In the genomic region with DNA sequence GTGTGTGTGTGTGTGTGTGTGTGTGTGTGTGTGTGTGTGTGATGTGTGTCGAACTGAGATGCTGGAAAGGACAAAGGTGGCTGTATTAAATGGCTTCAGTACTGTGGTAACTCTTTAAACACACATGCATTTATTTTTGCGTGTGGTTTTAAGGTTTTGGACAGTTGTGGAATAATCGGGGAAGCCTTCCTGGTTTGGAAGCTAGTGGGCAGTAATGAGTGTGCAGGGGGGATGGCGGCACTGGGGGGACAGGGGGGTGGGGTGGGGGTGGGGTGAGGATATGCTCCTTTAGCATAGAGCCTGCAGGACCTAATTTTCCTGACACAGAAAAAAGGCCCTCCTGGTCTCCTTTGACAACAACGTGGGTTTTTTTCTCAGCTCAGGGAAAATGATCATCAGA, we compare ENCODE assay signal across 8 mouse cellular contexts. TPM values are rescaled to one million over a fixed set of nuclear protein-coding genes. Genes with fewer than 3 reads are reported as not detected.
A peak's percentile ranks its signal among the peaks of the same experiment; 100 is the strongest.
DNase-seq lines count a peak whose midpoint lies in the region; ATAC-seq and TF ChIP-seq lines count a peak whose summit lies in the region.

No protein-coding gene starts in this region.

- no peak for ATAC-seq in hindbrain, embryonic 12.5 days (ENCODE audit: low FRiP score)
- no peak for ATAC-seq in midbrain, embryonic 13.5 days

- no peak for TF ChIP-seq CTCF in kidney, adult 2 months (conservative IDR thresholded peaks at IDR 0.05; ENCODE audit: insufficient read depth, insufficient read length, low read depth, low read length)
- peak; percentile 20; the same call in 1 of the 2 replicates for TF ChIP-seq CTCF in brain, embryonic 14.5 days (IDR thresholded peaks at IDR 0.05; ENCODE audit: borderline replicate concordance, extremely low read depth, insufficient read depth, insufficient read length)

- DNase-seq in kidney, adult 2 months: no peak
- DNase-seq in kidney, postnatal 25 days: no peak
- no peak for DNase-seq in brain, embryonic 14.5 days (ENCODE audit: low read depth)
- DNase-seq in frontal cortex, postnatal 25 days (ENCODE audit: low spot score in 2 of 2): no peak
- DNase-seq in left cerebral cortex, postnatal 10 days (ENCODE audit: extremely low spot score in 1 of 2, low spot score in 2 of 2): no peak
- no peak for DNase-seq in spleen, adult 18-20 months

- H3K9me3 ChIP-seq in hindbrain, embryonic 12.5 days (replicated peaks): no peaks in the 10 kb centered on the region
- no peaks in the 10 kb centered on the region for H3K9me3 ChIP-seq in midbrain, embryonic 13.5 days

- 18% methylated on average over 5 of the region's 5 CpGs for WGBS in kidney, adult 2 months
- 2% methylated on average over 5 of the region's 5 CpGs for WGBS in hindbrain, embryonic 12.5 days
- WGBS in midbrain, embryonic 13.5 days: 10% methylated on average over 5 of the region's 5 CpGs

- TF ChIP-seq POLR2A in kidney, adult 2 months (IDR thresholded peaks at IDR 0.05; ENCODE audit: low read depth, low read length): no peak
- TF ChIP-seq POLR2A in brain, embryonic 14.5 days (IDR thresholded peaks at IDR 0.05; ENCODE audit: borderline replicate concordance, extremely low read depth, insufficient read depth, insufficient read length, poor library complexity, severe bottlenecking): no peak

- intact Hi-C loops in left cerebral cortex, postnatal 10 days (cut with DNase I): loop anchor here (5.0 kb wide), 1 partner anchor 400 kb away; no protein-coding TSS in a partner anchor

- H3K4me3 ChIP-seq in kidney, adult 2 months (ENCODE audit: insufficient read depth, low read depth, low read length): peak overlapping the region; percentile 70
- H3K4me3 ChIP-seq in hindbrain, embryonic 12.5 days: peak overlapping the region; percentile 93
- H3K4me3 ChIP-seq in midbrain, embryonic 13.5 days (replicated peaks): peak overlapping the region; percentile 90

- no peak overlapping the region for H3K27ac ChIP-seq in kidney, adult 2 months (ENCODE audit: insufficient read depth, low read depth, low read length)
- H3K27ac ChIP-seq in hindbrain, embryonic 12.5 days: peak overlapping the region; percentile 23; the same call in 1 of the 2 replicates
- no peak overlapping the region for H3K27ac ChIP-seq in midbrain, embryonic 13.5 days

- H3K9ac ChIP-seq in hindbrain, embryonic 12.5 days: peak overlapping the region; percentile 94
- H3K9ac ChIP-seq in midbrain, embryonic 13.5 days (replicated peaks): peak overlapping the region; percentile 83

- H3K4me1 ChIP-seq in kidney, adult 2 months (ENCODE audit: control insufficient read depth, insufficient read depth, low read length): peaks cover 28% of the 10 kb centered on the region
- H3K4me1 ChIP-seq in hindbrain, embryonic 12.5 days: peaks cover 46% of the 10 kb centered on the region
- peaks cover 51% of the 10 kb centered on the region for H3K4me1 ChIP-seq in midbrain, embryonic 13.5 days (replicated peaks)

- H3K4me2 ChIP-seq in hindbrain, embryonic 12.5 days (replicated peaks): peak overlapping the region; percentile 99
- peak overlapping the region; percentile 84 for H3K4me2 ChIP-seq in midbrain, embryonic 13.5 days (replicated peaks)

- no peaks in the 10 kb centered on the region for H3K36me3 ChIP-seq in kidney, adult 2 months (ENCODE audit: control insufficient read depth, insufficient read depth, low read length)
- no peaks in the 10 kb centered on the region for H3K36me3 ChIP-seq in hindbrain, embryonic 12.5 days
- no peaks in the 10 kb centered on the region for H3K36me3 ChIP-seq in midbrain, embryonic 13.5 days

- no peaks in the 10 kb centered on the region for H3K27me3 ChIP-seq in kidney, adult 2 months (replicated peaks; ENCODE audit: control insufficient read depth, insufficient read depth, low read length)
- H3K27me3 ChIP-seq in hindbrain, embryonic 12.5 days: peaks cover 7% of the 10 kb centered on the region; the same call in 1 of the 2 replicates
- peaks cover 9% of the 10 kb centered on the region for H3K27me3 ChIP-seq in midbrain, embryonic 13.5 days

RNA-seq across cellular contexts. Expression of gene Crim1, which starts 2.2 kb away (rescaled TPM):
- polyA plus RNA-seq in kidney, adult 2 months (2012; rRNA removed): 54.2 and 64.9 TPM in 2 replicates
- 23.2 and 39.5 TPM in 2 replicates for polyA plus RNA-seq in brain, embryonic 14.5 days (2012; rRNA removed)
- 11.0 and 12.7 TPM in 2 replicates for polyA plus RNA-seq in hindbrain, embryonic 12.5 days (2016; fragmentation: Nextera tagmentation; extraction: Ambion mirVana)
- 5.4 and 6.4 TPM in 2 replicates for polyA plus RNA-seq in midbrain, embryonic 13.5 days (2015; fragmentation: Nextera tagmentation; extraction: Ambion mirVana)
- total RNA-seq in left cerebral cortex, postnatal 10 days (2021): 10 to 100 TPM; 56.6 to 60.5 TPM
